Mouse (Mus musculus): Measurements from ENCODE around the gene Cspg4. TPM values are rescaled to one million over a fixed set of nuclear protein-coding genes. Genes with fewer than 3 reads are reported as not detected.
A peak's percentile ranks its signal among the peaks of the same experiment; 100 is the strongest.

Gene Cspg4
- 7.3 and 7.8 TPM in 2 replicates for polyA plus RNA-seq (2015; fragmentation: Nextera tagmentation; extraction: Ambion mirVana)

- H3K27me3 ChIP-seq (ENCODE audit: control insufficient read depth, insufficient read depth, low read depth, low read length): peaks cover 11% of the 10 kb centered on the region
- peak within 1 kb of the TSS; percentile 43 for H3K4me2 ChIP-seq (ENCODE audit: low read length)
- H3K9me3 ChIP-seq (replicated peaks; ENCODE audit: control insufficient read depth, low read length, poor library complexity, severe bottlenecking): no peaks in the 10 kb centered on the region
- ATAC-seq: no peak
- H3K4me1 ChIP-seq (ENCODE audit: control insufficient read depth, insufficient read depth, low read length): peaks cover 6% of the 10 kb centered on the region; the same call in 1 of the 2 replicates
- H3K9ac ChIP-seq (ENCODE audit: low read depth, low read length): peak within 1 kb of the TSS; percentile 5; the same call in 1 of the 2 replicates
- WGBS: 1% methylated on average over 24 of the region's 24 CpGs
- no peak within 1 kb of the TSS for H3K27ac ChIP-seq (ENCODE audit: low read length)
- H3K36me3 ChIP-seq (ENCODE audit: control insufficient read depth, insufficient read depth, low read length): no peaks in the 10 kb centered on the region
- peak within 1 kb of the TSS; percentile 21 for H3K4me3 ChIP-seq (ENCODE audit: low read depth, low read length)
Observed at GRCm38 (mm10) chr9:56864832-56865231, at the start of gene Cspg4. TSS of gene Cspg4 (plus strand) at chr9:56865033.

DNA sequence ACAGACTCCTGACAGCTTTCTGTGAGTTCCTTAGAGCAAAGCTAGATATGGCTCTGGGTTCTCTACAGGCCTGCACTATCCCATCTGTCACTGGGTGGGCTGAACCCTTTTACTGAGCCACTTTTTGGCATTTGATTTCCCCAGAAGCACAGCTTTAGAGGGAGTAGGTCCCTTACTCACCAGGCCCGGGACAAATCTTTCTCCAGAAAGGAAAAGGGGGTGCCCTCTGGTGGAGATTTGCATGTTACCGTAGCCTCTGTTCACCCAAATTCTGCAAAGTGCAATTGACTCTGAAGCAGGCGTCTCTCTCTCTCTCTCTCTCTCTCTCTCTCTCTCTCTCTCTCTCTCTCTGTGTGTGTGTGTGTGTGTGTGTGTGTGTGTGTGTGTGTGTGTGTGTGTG, 39.9 kb upstream of the Cspg4 start:
- ATAC-seq: no peak
- H3K27ac ChIP-seq (ENCODE audit: low read length): no peak overlapping the region
- H3K36me3 ChIP-seq (ENCODE audit: control insufficient read depth, insufficient read depth, low read length): no peaks in the 10 kb centered on the region
- 3% methylated on average over 3 of the region's 3 CpGs for WGBS
- H3K9ac ChIP-seq (ENCODE audit: low read depth, low read length): no peak overlapping the region
- no peak overlapping the region for H3K4me3 ChIP-seq (ENCODE audit: low read depth, low read length)
- no peaks in the 10 kb centered on the region for H3K9me3 ChIP-seq (replicated peaks; ENCODE audit: control insufficient read depth, low read length, poor library complexity, severe bottlenecking)
- peaks cover 15% of the 10 kb centered on the region for H3K4me1 ChIP-seq (ENCODE audit: control insufficient read depth, insufficient read depth, low read length)
- H3K4me2 ChIP-seq (ENCODE audit: low read length): peak overlapping the region; percentile 64
- H3K27me3 ChIP-seq (ENCODE audit: control insufficient read depth, insufficient read depth, low read depth, low read length): peaks cover 4% of the 10 kb centered on the region; the same call in 1 of the 2 replicates

- Histone ChIP-seq H3K27me3 (ENCODE audit: control insufficient read depth, insufficient read depth, low read depth, low read length) (peaks cover 4% of the 10 kb centered on the region; the same call in 1 of the 2 replicates), H3K9ac (ENCODE audit: low read depth, low read length) (peak overlapping the region; percentile 54), H3K27ac (ENCODE audit: low read length) (no peak overlapping the region), H3K9me3 (replicated peaks; ENCODE audit: control insufficient read depth, low read length, poor library complexity, severe bottlenecking) (no peaks in the 10 kb centered on the region), H3K4me2 (ENCODE audit: low read length) (peak overlapping the region; percentile 64), H3K4me1 (ENCODE audit: control insufficient read depth, insufficient read depth, low read length) (peaks cover 22% of the 10 kb centered on the region), H3K4me3 (ENCODE audit: low read depth, low read length) (peak overlapping the region; percentile 27), H3K36me3 (ENCODE audit: control insufficient read depth, insufficient read depth, low read length) (no peaks in the 10 kb centered on the region)
- ATAC-seq: 0 out of 2 replicates have a peak, but pooled peaks have one; percentile 34
- WGBS: 7% methylated on average over 21 of the region's 21 CpGs
Observed at GRCm38 (mm10) chr9:56825476-56826213, 39.2 kb upstream of the Cspg4 start.

DNA sequence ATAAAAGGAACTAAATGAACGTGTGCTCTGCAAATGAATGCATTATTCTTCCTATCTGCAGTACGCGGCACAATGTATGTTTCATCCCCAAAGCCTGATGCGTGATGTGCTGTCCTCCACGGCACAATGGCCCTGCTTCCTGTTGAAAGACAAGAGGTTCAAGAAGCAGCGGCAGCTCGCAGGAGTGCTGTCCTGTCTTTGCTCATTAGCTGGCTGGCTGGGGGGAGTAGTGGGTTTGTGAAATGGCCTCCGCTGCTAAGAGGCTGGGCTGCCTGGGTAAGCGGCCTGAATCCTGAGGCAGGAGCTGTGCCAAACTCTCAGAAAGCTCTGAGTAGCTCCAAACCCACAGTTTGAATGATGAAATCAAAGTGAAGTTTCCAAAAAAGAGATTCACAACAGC, 36.7 kb upstream of the Cspg4 start:
- Histone ChIP-seq H3K36me3 (ENCODE audit: control insufficient read depth, insufficient read depth, low read length) (no peaks in the 10 kb centered on the region), H3K4me1 (ENCODE audit: control insufficient read depth, insufficient read depth, low read length) (peaks cover 22% of the 10 kb centered on the region), H3K27ac (ENCODE audit: low read length) (no peak overlapping the region), H3K9ac (ENCODE audit: low read depth, low read length) (0 out of 2 replicates have a peak overlapping the region, but pooled peaks have one; percentile 25), H3K4me3 (ENCODE audit: low read depth, low read length) (no peak overlapping the region), H3K9me3 (replicated peaks; ENCODE audit: control insufficient read depth, low read length, poor library complexity, severe bottlenecking) (no peaks in the 10 kb centered on the region), H3K4me2 (ENCODE audit: low read length) (no peak overlapping the region), H3K27me3 (ENCODE audit: control insufficient read depth, insufficient read depth, low read depth, low read length) (peaks cover 4% of the 10 kb centered on the region; the same call in 1 of the 2 replicates)
- WGBS: 22% methylated on average over 9 of the region's 9 CpGs
- no peak for ATAC-seq

DNA sequence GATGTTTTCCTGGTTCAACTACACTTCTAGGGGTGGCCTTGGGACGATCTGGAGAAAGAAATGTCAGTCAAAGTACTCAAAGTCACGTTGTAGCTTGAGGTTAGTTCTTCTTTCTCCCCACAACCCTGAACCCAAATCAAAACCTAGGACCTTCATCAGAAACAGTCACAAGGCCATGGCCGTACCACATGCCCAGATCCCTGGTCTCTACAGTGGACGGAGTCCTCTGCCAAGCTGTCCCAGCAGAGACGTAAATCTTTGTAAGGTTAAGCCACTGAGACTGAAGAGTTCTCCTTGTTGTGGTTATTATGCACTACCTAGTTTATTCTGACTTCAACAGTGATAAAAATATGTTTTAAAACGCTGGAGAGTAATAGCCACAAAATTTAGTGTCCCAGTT, 36.0 kb upstream of the Cspg4 start:
- Histone ChIP-seq H3K27me3 (ENCODE audit: control insufficient read depth, insufficient read depth, low read depth, low read length) (peaks cover 4% of the 10 kb centered on the region; the same call in 1 of the 2 replicates), H3K9ac (ENCODE audit: low read depth, low read length) (no peak overlapping the region), H3K27ac (ENCODE audit: low read length) (no peak overlapping the region), H3K4me3 (ENCODE audit: low read depth, low read length) (no peak overlapping the region), H3K9me3 (replicated peaks; ENCODE audit: control insufficient read depth, low read length, poor library complexity, severe bottlenecking) (no peaks in the 10 kb centered on the region), H3K4me2 (ENCODE audit: low read length) (no peak overlapping the region), H3K4me1 (ENCODE audit: control insufficient read depth, insufficient read depth, low read length) (peaks cover 22% of the 10 kb centered on the region), H3K36me3 (ENCODE audit: control insufficient read depth, insufficient read depth, low read length) (no peaks in the 10 kb centered on the region)
- no peak for ATAC-seq
- 85% methylated on average over 6 of the region's 6 CpGs for WGBS

GRCm38 (mm10) chr9:56830162-56830561, 34.7 kb upstream of the Cspg4 start:
- Histone ChIP-seq H3K36me3 (ENCODE audit: control insufficient read depth, insufficient read depth, low read length) (no peaks in the 10 kb centered on the region), H3K4me3 (ENCODE audit: low read depth, low read length) (no peak overlapping the region), H3K4me2 (ENCODE audit: low read length) (no peak overlapping the region), H3K9me3 (replicated peaks; ENCODE audit: control insufficient read depth, low read length, poor library complexity, severe bottlenecking) (no peaks in the 10 kb centered on the region), H3K4me1 (ENCODE audit: control insufficient read depth, insufficient read depth, low read length) (peaks cover 22% of the 10 kb centered on the region), H3K27ac (ENCODE audit: low read length) (no peak overlapping the region), H3K27me3 (ENCODE audit: control insufficient read depth, insufficient read depth, low read depth, low read length) (peaks cover 4% of the 10 kb centered on the region; the same call in 1 of the 2 replicates), H3K9ac (ENCODE audit: low read depth, low read length) (no peak overlapping the region)
- ATAC-seq: peak; percentile 59; the same call in 1 of the 2 replicates
- 7% methylated on average over 4 of the region's 4 CpGs for WGBS

DNA sequence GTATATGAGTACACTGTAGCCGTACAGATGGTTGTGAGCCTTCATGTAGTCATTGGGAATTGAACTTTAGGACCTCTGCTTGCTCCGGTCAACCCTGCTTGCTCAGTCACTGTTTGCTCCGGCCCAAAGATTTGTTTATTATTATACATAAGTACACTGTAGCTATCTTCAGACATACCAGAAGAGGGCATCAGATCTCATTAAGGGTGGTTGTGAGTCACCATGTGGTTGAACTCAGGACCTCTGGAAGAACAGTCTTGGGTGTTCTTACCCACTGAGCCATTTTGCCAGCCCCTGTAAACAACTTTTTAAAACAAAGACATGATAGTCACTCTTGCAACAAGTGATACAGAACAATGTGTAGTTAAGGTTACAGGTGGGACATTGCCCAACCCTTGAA, 32.9 kb upstream of the Cspg4 start:
- H3K27ac ChIP-seq (ENCODE audit: low read length): no peak overlapping the region
- peaks cover 4% of the 10 kb centered on the region; the same call in 1 of the 2 replicates for H3K27me3 ChIP-seq (ENCODE audit: control insufficient read depth, insufficient read depth, low read depth, low read length)
- WGBS: 90% methylated on average over 3 of the region's 3 CpGs
- no peaks in the 10 kb centered on the region for H3K36me3 ChIP-seq (ENCODE audit: control insufficient read depth, insufficient read depth, low read length)
- no peaks in the 10 kb centered on the region for H3K9me3 ChIP-seq (replicated peaks; ENCODE audit: control insufficient read depth, low read length, poor library complexity, severe bottlenecking)
- no peak overlapping the region for H3K4me2 ChIP-seq (ENCODE audit: low read length)
- no peak overlapping the region for H3K9ac ChIP-seq (ENCODE audit: low read depth, low read length)
- no peak overlapping the region for H3K4me3 ChIP-seq (ENCODE audit: low read depth, low read length)
- ATAC-seq: no peak
- peaks cover 13% of the 10 kb centered on the region for H3K4me1 ChIP-seq (ENCODE audit: control insufficient read depth, insufficient read depth, low read length)

- Histone ChIP-seq H3K27me3 (ENCODE audit: control insufficient read depth, insufficient read depth, low read depth, low read length) (no peaks in the 10 kb centered on the region), H3K4me3 (ENCODE audit: low read depth, low read length) (no peak overlapping the region), H3K9ac (ENCODE audit: low read depth, low read length) (0 out of 2 replicates have a peak overlapping the region, but pooled peaks have one; percentile 12), H3K36me3 (ENCODE audit: control insufficient read depth, insufficient read depth, low read length) (no peaks in the 10 kb centered on the region), H3K4me1 (ENCODE audit: control insufficient read depth, insufficient read depth, low read length) (peaks cover 13% of the 10 kb centered on the region), H3K4me2 (ENCODE audit: low read length) (no peak overlapping the region), H3K9me3 (replicated peaks; ENCODE audit: control insufficient read depth, low read length, poor library complexity, severe bottlenecking) (no peaks in the 10 kb centered on the region), H3K27ac (ENCODE audit: low read length) (no peak overlapping the region)
- no peak for ATAC-seq
- 34% methylated on average over 6 of the region's 6 CpGs for WGBS
Observed at GRCm38 (mm10) chr9:56832900-56833299, 31.9 kb upstream of the Cspg4 start.

DNA sequence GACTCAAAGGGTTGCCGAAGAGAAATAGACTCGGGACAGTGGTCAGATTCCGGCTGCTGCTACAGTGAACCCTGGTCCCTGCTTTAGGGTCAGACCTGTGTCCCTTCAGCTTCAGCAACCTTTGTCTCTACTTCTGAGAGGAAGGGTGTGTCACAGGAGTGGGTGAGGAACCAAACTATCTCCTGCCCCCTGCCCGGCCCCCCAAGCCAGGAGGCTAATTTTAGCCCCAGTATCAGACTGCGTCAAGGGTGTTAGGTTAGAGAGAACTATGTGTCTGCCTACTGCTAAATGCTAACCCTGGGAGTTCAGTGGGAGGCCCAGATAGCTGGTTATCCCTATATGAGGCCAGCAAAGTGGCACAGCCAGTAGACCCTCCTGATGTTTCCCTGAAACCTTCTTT, 29.7 kb upstream of the Cspg4 start:
- H3K9ac ChIP-seq (ENCODE audit: low read depth, low read length): no peak overlapping the region
- H3K4me1 ChIP-seq (ENCODE audit: control insufficient read depth, insufficient read depth, low read length): peaks cover 5% of the 10 kb centered on the region
- no peak overlapping the region for H3K4me3 ChIP-seq (ENCODE audit: low read depth, low read length)
- H3K27ac ChIP-seq (ENCODE audit: low read length): no peak overlapping the region
- WGBS: 87% methylated on average over 4 of the region's 5 CpGs
- no peaks in the 10 kb centered on the region for H3K27me3 ChIP-seq (ENCODE audit: control insufficient read depth, insufficient read depth, low read depth, low read length)
- H3K9me3 ChIP-seq (replicated peaks; ENCODE audit: control insufficient read depth, low read length, poor library complexity, severe bottlenecking): no peaks in the 10 kb centered on the region
- no peaks in the 10 kb centered on the region for H3K36me3 ChIP-seq (ENCODE audit: control insufficient read depth, insufficient read depth, low read length)
- no peak overlapping the region for H3K4me2 ChIP-seq (ENCODE audit: low read length)
- ATAC-seq: no peak
